Mouse (Mus musculus): ENCODE results near the gene Ppp1r9b. TPM values are rescaled to one million over a fixed set of nuclear protein-coding genes. Genes with fewer than 3 reads are reported as not detected.

Gene Ppp1r9b
- polyA plus RNA-seq, 1 experiment from 2014 or later: 15.7 TPM

DNA sequence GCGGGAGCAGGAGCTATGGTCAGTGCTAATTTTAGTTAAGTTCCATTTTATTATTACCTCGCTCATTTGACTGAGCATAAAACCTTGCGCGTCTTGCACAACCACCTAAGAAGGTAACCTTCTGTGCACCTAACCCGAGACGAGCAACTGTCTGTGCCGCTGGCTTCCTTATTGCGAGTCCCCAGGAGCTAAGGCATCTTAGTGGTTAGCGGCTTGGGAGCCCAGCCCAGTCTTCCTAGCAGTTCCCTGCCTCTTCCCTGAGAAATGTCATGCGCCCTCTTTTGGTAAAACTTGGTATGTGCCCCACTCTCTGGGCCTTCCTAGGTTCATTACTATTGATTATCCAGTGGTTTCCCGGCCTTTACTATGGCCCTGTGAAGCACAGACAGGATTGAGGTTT lies 51.3 kb downstream of the Ppp1r9b start:
- H3K9me3 ChIP-seq: no peaks in the 10 kb centered on the region
- H3K36me3 ChIP-seq: no peaks in the 10 kb centered on the region
- peaks cover 16% of the 10 kb centered on the region for H3K4me1 ChIP-seq
- H3K27ac ChIP-seq (replicated peaks): 0 out of 2 replicates have a peak overlapping the region, but pooled peaks have one; percentile 1
- H3K4me2 ChIP-seq (replicated peaks): peak overlapping the region; percentile 96
- peaks cover 27% of the 10 kb centered on the region for H3K27me3 ChIP-seq
- peak overlapping the region; percentile 34 for H3K9ac ChIP-seq (replicated peaks)
- H3K4me3 ChIP-seq: peak overlapping the region; percentile 61
- under 1% methylated on average over 11 of the region's 11 CpGs for WGBS
- peak; percentile 3; the same call in 1 of the 2 replicates for ATAC-seq (ENCODE audit: low FRiP score, low read depth)

DNA sequence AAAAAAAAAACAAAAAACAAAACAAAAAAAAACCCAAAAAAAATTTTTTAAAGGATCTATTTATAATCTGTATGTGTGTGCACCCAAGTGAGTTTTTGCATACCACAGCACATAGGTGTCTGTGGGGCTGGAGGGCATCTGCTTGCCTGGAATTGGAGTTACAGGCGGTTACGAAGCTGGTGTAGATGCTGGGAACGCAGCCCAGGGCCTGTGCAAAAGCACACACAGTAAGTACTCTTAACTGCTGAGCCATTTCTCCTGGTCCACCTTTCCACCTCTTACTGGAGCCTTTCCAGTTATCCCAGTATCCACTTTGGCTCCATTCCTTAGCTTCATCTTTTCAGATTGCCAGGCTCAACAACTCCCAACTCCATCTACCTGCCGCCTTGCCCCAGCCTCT lies 52.2 kb downstream of the Ppp1r9b start:
- H3K27ac ChIP-seq (replicated peaks): no peak overlapping the region
- H3K4me1 ChIP-seq: peaks cover 16% of the 10 kb centered on the region
- no peak overlapping the region for H3K4me2 ChIP-seq (replicated peaks)
- H3K27me3 ChIP-seq: peaks cover 27% of the 10 kb centered on the region
- WGBS: 88% methylated on average over 4 of the region's 4 CpGs
- H3K36me3 ChIP-seq: no peaks in the 10 kb centered on the region
- H3K9me3 ChIP-seq: no peaks in the 10 kb centered on the region
- no peak overlapping the region for H3K9ac ChIP-seq (replicated peaks)
- no peak for ATAC-seq (ENCODE audit: low FRiP score, low read depth)
- H3K4me3 ChIP-seq: no peak overlapping the region

DNA sequence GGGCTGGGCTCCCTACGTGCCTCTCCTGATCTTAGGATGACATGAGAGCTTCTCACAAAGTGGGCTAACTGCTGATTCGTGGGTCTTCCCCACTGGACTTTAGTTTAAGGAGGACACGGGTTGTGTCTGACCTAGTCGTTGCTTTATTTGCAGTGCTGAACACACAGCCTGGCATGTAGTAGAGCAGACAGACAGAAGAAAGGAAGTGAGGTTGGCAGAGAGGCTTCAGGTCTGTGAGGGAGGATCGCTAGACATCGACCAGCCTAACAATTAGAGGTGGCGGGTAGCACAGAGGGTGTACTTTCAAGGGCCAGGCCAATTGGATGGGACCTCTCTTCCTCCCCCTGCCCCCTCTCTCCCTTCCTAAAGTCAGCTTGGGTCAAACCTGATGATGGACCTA lies 52.8 kb downstream of the Ppp1r9b start:
- peaks cover 27% of the 10 kb centered on the region for H3K27me3 ChIP-seq
- no peak for ATAC-seq (ENCODE audit: low FRiP score, low read depth)
- no peaks in the 10 kb centered on the region for H3K9me3 ChIP-seq
- H3K27ac ChIP-seq (replicated peaks): no peak overlapping the region
- H3K4me1 ChIP-seq: peaks cover 16% of the 10 kb centered on the region
- H3K4me2 ChIP-seq (replicated peaks): no peak overlapping the region
- H3K9ac ChIP-seq (replicated peaks): no peak overlapping the region
- no peak overlapping the region for H3K4me3 ChIP-seq
- no peaks in the 10 kb centered on the region for H3K36me3 ChIP-seq
- WGBS: 52% methylated on average over 7 of the region's 7 CpGs

DNA sequence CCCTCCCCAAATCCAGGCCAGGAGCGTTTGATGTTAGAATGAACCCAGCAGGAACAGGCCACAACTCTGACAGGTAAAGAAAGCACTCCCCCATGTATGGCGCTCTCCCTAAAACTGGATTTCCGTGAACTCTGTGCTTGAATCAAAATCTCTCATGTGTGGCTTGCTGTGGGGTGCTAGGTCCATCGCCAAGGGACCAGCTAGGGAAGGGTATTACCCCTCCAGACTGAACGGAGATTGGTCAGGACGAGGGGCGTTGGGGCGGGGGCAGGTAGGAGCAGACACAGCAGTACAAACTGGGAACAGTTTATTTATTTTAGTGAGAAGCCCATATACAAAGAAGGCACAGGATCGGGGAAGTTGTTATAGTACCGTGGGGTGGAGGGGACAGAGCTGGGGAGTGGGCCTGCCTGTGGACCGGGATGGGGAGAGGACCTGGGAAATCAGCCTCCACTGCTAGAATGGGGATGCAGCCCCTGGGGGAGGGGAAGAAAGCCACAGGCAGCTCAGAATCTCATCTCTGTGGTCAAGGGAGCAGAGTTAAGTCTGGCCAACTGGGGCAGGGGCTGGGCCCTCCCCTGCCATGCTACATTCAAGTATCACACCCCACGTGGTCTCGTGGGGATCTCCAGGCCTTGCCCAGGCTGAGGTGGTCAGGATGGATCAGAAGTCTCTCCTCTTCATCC lies 53.5 kb downstream of the Ppp1r9b start:
- no peaks in the 10 kb centered on the region for H3K9me3 ChIP-seq
- H3K4me2 ChIP-seq (replicated peaks): no peak overlapping the region
- peaks cover 16% of the 10 kb centered on the region for H3K4me1 ChIP-seq
- H3K4me3 ChIP-seq: no peak overlapping the region
- 50% methylated on average over 13 of the region's 13 CpGs for WGBS
- H3K9ac ChIP-seq (replicated peaks): no peak overlapping the region
- ATAC-seq (ENCODE audit: low FRiP score, low read depth): no peak
- no peak overlapping the region for H3K27ac ChIP-seq (replicated peaks)
- H3K36me3 ChIP-seq: no peaks in the 10 kb centered on the region
- peaks cover 27% of the 10 kb centered on the region for H3K27me3 ChIP-seq

DNA sequence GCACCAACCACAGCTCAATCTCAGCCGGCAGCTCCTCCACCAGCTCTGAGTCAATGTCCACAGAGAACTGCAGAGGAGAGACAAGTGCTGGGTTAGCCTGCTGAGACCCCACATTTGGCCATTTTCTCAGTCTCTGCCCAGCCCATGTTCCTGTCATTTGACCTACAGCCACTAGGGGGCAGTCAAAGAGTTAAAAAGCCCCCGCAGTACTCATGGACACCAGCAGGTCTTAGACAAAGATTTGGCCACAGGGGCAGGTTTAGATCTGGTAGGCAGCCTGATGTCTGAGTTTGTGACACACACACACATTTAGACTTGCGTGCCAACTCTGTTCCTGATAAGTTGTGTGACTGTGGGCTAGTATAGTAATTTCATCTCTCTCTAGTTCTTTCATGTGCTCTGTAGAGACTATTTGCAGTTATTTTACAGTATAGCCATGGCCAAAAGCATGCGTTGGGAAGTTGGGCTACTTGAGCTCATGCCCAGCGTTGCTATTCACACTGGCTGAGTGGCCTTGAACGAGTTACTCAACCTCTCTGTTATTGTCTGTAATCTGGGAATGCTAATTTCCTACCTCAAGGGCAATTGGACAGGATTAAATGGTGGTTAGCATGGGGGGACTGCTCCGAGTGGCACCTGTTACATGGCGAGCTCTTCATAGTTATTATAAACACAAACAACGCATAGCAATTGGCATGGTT lies 56.3 kb downstream of the Ppp1r9b start:
- no peak overlapping the region for H3K27ac ChIP-seq (replicated peaks)
- 59% methylated on average over 9 of the region's 9 CpGs for WGBS
- ATAC-seq (ENCODE audit: low FRiP score, low read depth): peak; percentile 54; the same call in 1 of the 2 replicates

DNA sequence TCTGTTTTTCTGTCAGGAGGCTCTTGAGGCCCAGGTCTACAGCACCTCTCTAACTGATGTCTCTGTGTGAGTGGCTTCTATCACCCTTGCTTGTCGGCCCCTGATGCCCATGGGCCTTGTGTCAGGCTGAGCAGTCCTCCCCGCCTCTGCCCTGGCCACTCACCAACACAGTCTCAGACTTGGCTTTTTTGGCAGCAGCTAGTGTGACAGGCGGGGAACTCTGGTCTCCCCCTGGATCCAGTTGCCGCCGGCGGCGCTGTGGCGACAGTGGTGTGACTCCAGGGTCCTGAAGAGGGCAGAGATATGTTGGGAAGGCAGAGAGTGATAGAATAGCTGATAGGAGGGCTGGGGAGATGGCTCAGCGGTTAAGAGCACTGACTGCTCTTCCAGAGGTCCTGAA lies 62.2 kb downstream of the Ppp1r9b start:
- Histone ChIP-seq H3K4me3 (no peak overlapping the region), H3K9ac (replicated peaks) (no peak overlapping the region), H3K36me3 (no peaks in the 10 kb centered on the region), H3K27ac (replicated peaks) (no peak overlapping the region), H3K4me1 (peaks cover 5% of the 10 kb centered on the region; the same call in 1 of the 2 replicates), H3K4me2 (replicated peaks) (no peak overlapping the region), H3K27me3 (peaks cover 23% of the 10 kb centered on the region), H3K9me3 (no peaks in the 10 kb centered on the region)
- no peak for ATAC-seq (ENCODE audit: low FRiP score, low read depth)
- 76% methylated on average over 9 of the region's 9 CpGs for WGBS

More for the DNA sequence above, 56.3 kb downstream of the Ppp1r9b start:
- Histone ChIP-seq H3K4me1 (peaks cover under 1% of the 10 kb centered on the region; the same call in 1 of the 2 replicates), H3K36me3 (no peaks in the 10 kb centered on the region), H3K9ac (replicated peaks) (no peak overlapping the region), H3K27me3 (peaks cover 15% of the 10 kb centered on the region; the same call in 1 of the 2 replicates), H3K4me2 (replicated peaks) (no peak overlapping the region), H3K4me3 (no peak overlapping the region), H3K9me3 (no peaks in the 10 kb centered on the region)

Other genes with a start within 250 kb of the Ppp1r9b start
- gene Cdc34b, start 249.3 kb upstream of the Ppp1r9b start, polyA plus RNA-seq (2016; fragmentation: Nextera tagmentation; extraction: Ambion mirVana): 0.15 and 0.20 TPM in 2 replicates
- not detected in 2 replicates for gene Tmem92, start 208.3 kb upstream of the Ppp1r9b start, polyA plus RNA-seq (2016; fragmentation: Nextera tagmentation; extraction: Ambion mirVana)
- gene Col1a1, start 54.8 kb upstream of the Ppp1r9b start, polyA plus RNA-seq (2016; fragmentation: Nextera tagmentation; extraction: Ambion mirVana): 405 and 569 TPM in 2 replicates
- gene Hils1, start 23.4 kb upstream of the Ppp1r9b start, polyA plus RNA-seq (2016; fragmentation: Nextera tagmentation; extraction: Ambion mirVana): not detected in 2 replicates
- gene Sgca, start 14.7 kb upstream of the Ppp1r9b start, polyA plus RNA-seq (2016; fragmentation: Nextera tagmentation; extraction: Ambion mirVana): not detected in 2 replicates
- gene Samd14, start 18.8 kb downstream of the Ppp1r9b start, polyA plus RNA-seq (2016; fragmentation: Nextera tagmentation; extraction: Ambion mirVana): 93.5 and 100 TPM in 2 replicates
- gene Pdk2, start 50.3 kb downstream of the Ppp1r9b start, polyA plus RNA-seq (2016; fragmentation: Nextera tagmentation; extraction: Ambion mirVana): 19.1 and 22.7 TPM in 2 replicates
- 6.3 and 6.5 TPM in 2 replicates for gene Itga3, start 85.8 kb downstream of the Ppp1r9b start, polyA plus RNA-seq (2016; fragmentation: Nextera tagmentation; extraction: Ambion mirVana)
- gene Dlx3, start 129.1 kb downstream of the Ppp1r9b start, polyA plus RNA-seq (2016; fragmentation: Nextera tagmentation; extraction: Ambion mirVana): 0.67 and 0.71 TPM in 2 replicates
- gene Dlx4, start 155.2 kb downstream of the Ppp1r9b start, polyA plus RNA-seq (2016; fragmentation: Nextera tagmentation; extraction: Ambion mirVana): not detected in 2 replicates